In genomic region chr7:107683162-107683561, GRCm38 (mm10) we compare ENCODE assay signal across 34 mouse cellular contexts. TPM values are rescaled to one million over a fixed set of nuclear protein-coding genes. Genes with fewer than 3 reads are reported as not detected.
A peak's percentile ranks its signal among the peaks of the same experiment; 100 is the strongest.
DNase-seq lines count a peak whose midpoint lies in the region; ATAC-seq and TF ChIP-seq lines count a peak whose summit lies in the region.
"Had no signal": no experiment of that assay in that cellular context is flagged by ENCODE, and none has a peak within 500 bp of the region (broad histone marks: within the 10 kb centered on the region; RNA-seq: fewer than 3 reads in every experiment).

No protein-coding gene starts in this region.

- no peak overlapping the region for H3K9ac ChIP-seq in lung, embryonic 16.5 days (ENCODE audit: low read length)
- no peak overlapping the region for H3K9ac ChIP-seq in stomach, postnatal 0 days (ENCODE audit: low read length)
- H3K9ac ChIP-seq: forebrain, embryonic 13.5 days; hindbrain, embryonic 13.5 days had no signal

- 41% methylated on average over 4 of the region's 4 CpGs for WGBS in lung, embryonic 16.5 days
- WGBS in stomach, postnatal 0 days = 48% methylated on average over 4 of the region's 4 CpGs

- H3K4me1 ChIP-seq in lung, embryonic 16.5 days (replicated peaks; ENCODE audit: control insufficient read depth, insufficient read depth, low read length) = peaks cover 12% of the 10 kb centered on the region
- H3K4me1 ChIP-seq in stomach, postnatal 0 days (replicated peaks; ENCODE audit: control insufficient read depth, insufficient read depth) = no peaks in the 10 kb centered on the region; the same call in none of the 2 replicates
- H3K4me1 ChIP-seq: forebrain, embryonic 13.5 days; hindbrain, embryonic 13.5 days had no signal

- H3K27ac ChIP-seq in lung, embryonic 16.5 days (ENCODE audit: low read length) = peak overlapping the region; percentile 39; the same call in 1 of the 2 replicates
- peak overlapping the region; percentile 53; the same call in 1 of the 2 replicates for H3K27ac ChIP-seq in stomach, postnatal 0 days (replicated peaks)
- H3K27ac ChIP-seq: forebrain, embryonic 10.5 days; forebrain, embryonic 13.5 days; hindbrain, embryonic 10.5 days; hindbrain, embryonic 13.5 days had no signal

- H3K9me3 ChIP-seq in lung, embryonic 16.5 days (ENCODE audit: control insufficient read depth, low read length) = no peaks in the 10 kb centered on the region
- no peaks in the 10 kb centered on the region for H3K9me3 ChIP-seq in stomach, postnatal 0 days (ENCODE audit: control insufficient read depth, low read length)
- H3K9me3 ChIP-seq: forebrain, embryonic 10.5 days; forebrain, embryonic 13.5 days; hindbrain, embryonic 10.5 days; hindbrain, embryonic 13.5 days had no signal

- H3K4me3 ChIP-seq in lung, embryonic 16.5 days (ENCODE audit: low read length) = no peak overlapping the region
- no peak overlapping the region for H3K4me3 ChIP-seq in stomach, postnatal 0 days (ENCODE audit: low read depth, low read length)
- H3K4me3 ChIP-seq: forebrain, embryonic 10.5 days; forebrain, embryonic 13.5 days; hindbrain, embryonic 10.5 days; hindbrain, embryonic 13.5 days had no signal

- no peak overlapping the region for H3K4me2 ChIP-seq in lung, embryonic 16.5 days (ENCODE audit: low read depth, low read length)
- no peak overlapping the region for H3K4me2 ChIP-seq in stomach, postnatal 0 days (replicated peaks; ENCODE audit: low read depth)
- H3K4me2 ChIP-seq: forebrain, embryonic 13.5 days; heart, embryonic 11.5 days; hindbrain, embryonic 13.5 days had no signal

- peak; percentile 92 for DNase-seq in heart, adult 11 months
- DNase-seq in heart, postnatal 25 days (ENCODE audit: low spot score) = no peak
- no peak for DNase-seq in lung, postnatal 14 days
- DNase-seq in ovary, adult 18-20 months (ENCODE audit: low spot score) = peak; percentile 54
- DNase-seq in ovary, postnatal 10 days (ENCODE audit: low spot score) = no peak
- no peak for DNase-seq in stomach, postnatal 0 days (ENCODE audit: low spot score)
- DNase-seq: adrenal gland, adult 8-10 months; adrenal gland, postnatal 25 days; cerebellum, adult 11-12 months; cerebellum, adult 8-10 months; cerebellum, postnatal 10 days; cerebellum, postnatal 36 days; gastrocnemius, postnatal 10 days; gastrocnemius, postnatal 36 days; heart, postnatal 36 days had no signal

- no peak; the same call in 1 of the 2 replicates for ATAC-seq in lung, embryonic 16.5 days (ENCODE audit: low read depth)
- ATAC-seq in stomach, postnatal 0 days (ENCODE audit: low FRiP score, low TSS enrichment) = no peak
- no peak for ATAC-seq in monocyte, adult 5-6 weeks (replicated peaks; ENCODE audit: insufficient number of reproducible peaks, low FRiP score, low TSS enrichment, poor library complexity, severe bottlenecking)
- ATAC-seq: activated CD4-positive, CD25-positive, alpha-beta regulatory T cell, adult 4 months; forebrain, embryonic 13.5 days; forebrain, embryonic 16.5 days had no signal

- intact Hi-C loops in heart, postnatal 25 days (cut with DNase I) = no loop called here

- no peak for TF ChIP-seq CTCF in stomach, postnatal 0 days (IDR thresholded peaks at IDR 0.05; ENCODE audit: low read depth)

- no peaks in the 10 kb centered on the region for H3K36me3 ChIP-seq in lung, embryonic 16.5 days (ENCODE audit: control insufficient read depth, insufficient read depth, low read length)
- no peaks in the 10 kb centered on the region; the same call in 1 of the 2 replicates for H3K36me3 ChIP-seq in stomach, postnatal 0 days (ENCODE audit: control insufficient read depth, insufficient read depth, low read length)
- H3K36me3 ChIP-seq: forebrain, embryonic 10.5 days; hindbrain, embryonic 10.5 days; hindbrain, embryonic 13.5 days had no signal

- TF ChIP-seq EP300 in stomach, postnatal 0 days (optimal IDR thresholded peaks at IDR 0.05) = no peak

- no peaks in the 10 kb centered on the region for H3K27me3 ChIP-seq in lung, embryonic 16.5 days (ENCODE audit: control insufficient read depth, insufficient read depth, low read depth, low read length)
- H3K27me3 ChIP-seq in stomach, postnatal 0 days (ENCODE audit: control insufficient read depth, insufficient read depth, low read length) = no peaks in the 10 kb centered on the region
- H3K27me3 ChIP-seq: forebrain, embryonic 13.5 days had no signal

RNA-seq across cellular contexts. Expression of gene 5330417H12Rik, which starts 58.2 kb away (rescaled TPM):
- not detected for total RNA-seq in heart, postnatal 25 days (2021)
- not detected in 2 replicates for polyA plus RNA-seq in lung, embryonic 16.5 days (2015; fragmentation: Nextera tagmentation; extraction: Ambion mirVana)
- not detected in 2 replicates for polyA plus RNA-seq in stomach, postnatal 0 days (2015; fragmentation: Nextera tagmentation; extraction: Ambion mirVana)
- not detected in 3 replicates for total RNA-seq in monocyte, adult 5-6 weeks (2017)
- total RNA-seq: adrenal gland, adult 8-10 months; adrenal gland, postnatal 25 days; ES-E14; gastrocnemius, adult 18-20 months; gastrocnemius, postnatal 10 days; gastrocnemius, postnatal 36 days; granulocyte monocyte progenitor cell, adult 5-6 weeks; heart, adult 8-10 months; heart, postnatal 36 days had no signal
- polyA plus RNA-seq: activated CD4-positive, CD25-positive, alpha-beta regulatory T cell, adult 4 months; brain, embryonic 14.5 days; cortical plate, adult 2 months; embryonic facial prominence, embryonic 11.5 days; embryonic facial prominence, embryonic 14.5 days; forebrain, embryonic 10.5 days; forebrain, embryonic 13.5 days; forebrain, embryonic 16.5 days; heart, embryonic 11.5 days; heart, embryonic 14.5 days; heart, postnatal 0 days; hindbrain, embryonic 10.5 days; hindbrain, embryonic 13.5 days had no signal

Comparison
In these comparisons a context has a peak if more than half of its experiments do, and no peak if none do; other contexts are left out.
1. DNase-seq: peak in heart, adult 11 months (single experiment) and ovary, adult 18-20 months (single experiment); none in heart, postnatal 25 days (single experiment), lung, postnatal 14 days (single experiment), ovary, postnatal 10 days (single experiment) and stomach, postnatal 0 days (single experiment).